Mouse (Mus musculus) thymus, postnatal 4 days (tissue): Measurements from ENCODE around the gene Bbs5.
"Not testable (repeated sequence)": the region's sequence is repeated elsewhere in the genome, so short reads cannot be mapped to it uniquely, and the experiment has no call there.

Source experiments
- DNase-seq: peaks from one replicate; pipeline ENCODE4 v3.0.0; 2021

Gene Bbs5

GRCm38 (mm10) chr2:69673723-69674122, 26.8 kb downstream of the Bbs5 start:
- DNase-seq: no peak

- DNase-seq: no peak
These were observed 28.3 kb downstream of the Bbs5 start for GRCm38 (mm10) chr2:69675266-69675665.

- DNase-seq: peak; percentile 25
These were observed 29.7 kb downstream of the Bbs5 start for GRCm38 (mm10) chr2:69676713-69677112.

- not testable (repeated sequence) for DNase-seq
These were observed 30.2 kb downstream of the Bbs5 start for GRCm38 (mm10) chr2:69677215-69677614.

- peak; percentile 63 for DNase-seq
These were observed 33.0 kb downstream of the Bbs5 start for GRCm38 (mm10) chr2:69679990-69680389.

- no peak for DNase-seq
These were observed 35.0 kb downstream of the Bbs5 start for GRCm38 (mm10) chr2:69681931-69682330.

GRCm38 (mm10) chr2:69683036-69683805, 36.2 kb downstream of the Bbs5 start:
- no peak for DNase-seq

- DNase-seq: no peak
These were observed 37.5 kb downstream of the Bbs5 start for GRCm38 (mm10) chr2:69684488-69684887.

- DNase-seq: no peak
These were observed 43.2 kb downstream of the Bbs5 start for GRCm38 (mm10) chr2:69690214-69690613.

- DNase-seq: no peak
These were observed 43.9 kb downstream of the Bbs5 start for GRCm38 (mm10) chr2:69690843-69691242.

GRCm38 (mm10) chr2:69693501-69693900, 46.5 kb downstream of the Bbs5 start:
- no peak for DNase-seq

- DNase-seq: no peak
These were observed 53.5 kb downstream of the Bbs5 start for GRCm38 (mm10) chr2:69700446-69700845.

GRCm38 (mm10) chr2:69712171-69712570, 65.2 kb downstream of the Bbs5 start:
- no peak for DNase-seq

- DNase-seq: peak; percentile 82
These were observed 66.1 kb downstream of the Bbs5 start, which contains the start of gene Fastkd1 for GRCm38 (mm10) chr2:69712981-69713625. TSS of gene Fastkd1 (minus strand) at chr2:69713516.

- DNase-seq: no peak
These were observed 66.6 kb downstream of the Bbs5 start for GRCm38 (mm10) chr2:69713626-69714014.

GRCm38 (mm10) chr2:69714126-69714525, 67.2 kb downstream of the Bbs5 start:
- no peak for DNase-seq

- DNase-seq: no peak
These were observed 69.5 kb downstream of the Bbs5 start for GRCm38 (mm10) chr2:69716483-69716882.
